Comparison of ENCODE assay signal across 8 mouse cellular contexts in the genomic region with DNA sequence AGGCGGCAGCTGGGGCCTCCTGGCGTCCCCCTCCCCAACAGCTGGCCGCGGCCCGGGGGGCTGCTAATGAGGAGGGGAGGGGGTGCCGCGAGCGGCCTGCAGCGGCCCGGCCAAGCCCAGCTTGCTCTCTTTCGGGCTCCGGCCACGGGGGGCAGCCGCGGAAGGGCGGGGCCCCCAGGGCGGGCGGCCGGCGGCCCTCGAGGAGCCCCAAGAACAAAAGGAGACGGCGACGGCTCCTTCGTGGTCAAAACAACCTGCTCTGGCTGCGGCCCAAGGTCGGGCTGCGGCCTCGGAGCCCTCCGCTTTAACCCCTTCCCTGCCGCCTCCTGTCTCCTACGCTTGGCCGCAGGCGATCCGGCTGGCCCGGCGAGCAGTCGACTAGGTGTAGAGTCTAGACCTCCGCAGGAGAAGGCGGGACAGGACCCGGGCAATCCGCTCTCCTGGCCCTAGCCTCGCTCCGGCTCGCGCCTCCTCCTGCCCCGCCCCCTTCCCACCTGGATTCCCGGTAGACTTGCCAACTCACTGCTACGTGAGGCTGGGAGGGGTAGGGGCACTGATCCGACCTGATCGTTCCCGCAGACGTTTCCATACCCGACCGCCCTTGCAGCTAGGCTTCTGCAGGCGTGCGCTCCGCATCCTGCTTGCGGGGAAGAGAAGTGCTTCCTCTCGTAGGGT. TPM values are rescaled to one million over a fixed set of nuclear protein-coding genes. Genes with fewer than 3 reads are reported as not detected.
A peak's percentile ranks its signal among the peaks of the same experiment; 100 is the strongest.
DNase-seq lines count a peak whose midpoint lies in the region; ATAC-seq lines count a peak whose summit lies in the region.

No protein-coding gene starts in this region.

- intact Hi-C loops in left cerebral cortex, postnatal 14 days (cut with DNase I): loop anchor here (5.0 kb wide), 1 partner anchor 65 kb away; no protein-coding TSS in a partner anchor

- H3K4me3 ChIP-seq in macrophage (ENCODE audit: inconsistent target): peak overlapping the region; percentile 44

- H3K79me2 ChIP-seq in macrophage (ENCODE audit: inconsistent target): peaks cover 52% of the 10 kb centered on the region

- peak; percentile 90 for DNase-seq in cerebellum, adult 9-11 months
- peak; percentile 66 to 71 for DNase-seq in frontal cortex, postnatal 10 days (ENCODE audit: low spot score in 2 of 2)
- DNase-seq in left cerebral cortex, postnatal 14 days (ENCODE audit: low spot score in 2 of 2): peak; percentile 64 to 69
- DNase-seq in skeletal muscle tissue, adult 2 months (ENCODE audit: low read depth, low spot score): peak; percentile 56

- H3K36me3 ChIP-seq in macrophage (ENCODE audit: inconsistent target): no peaks in the 10 kb centered on the region

- 2% methylated on average over 56 of the region's 60 CpGs for WGBS in macrophage (ENCODE audit: missing documents)

- no peak overlapping the region for H3K27ac ChIP-seq in macrophage

- ATAC-seq in activated CD4-positive, CD25-positive, alpha-beta regulatory T cell, adult 4 months: peak; percentile 47
- peak; percentile 39 for ATAC-seq in inflammation-experienced regulatory T-cells, adult 6 months
- no peak for ATAC-seq in megakaryocyte-erythroid progenitor cell, adult 5-6 weeks (replicated peaks; ENCODE audit: low FRiP score, low TSS enrichment, poor library complexity, severe bottlenecking)

RNA-seq across cellular contexts. Expression of a gene that starts 2.1 kb away (rescaled TPM):
- 1 to 10 TPM in 1 of 2 experiments, under 1 TPM in 1; 0.68 to 1.1 TPM for polyA plus RNA-seq in activated CD4-positive, CD25-positive, alpha-beta regulatory T cell, adult 4 months (2017; shearing (Covaris generic))
- 1 to 10 TPM; 1.4 to 2.1 (median 2.1) TPM for polyA plus RNA-seq in inflammation-experienced regulatory T-cells, adult 6 months (2017; shearing (Covaris generic))
- 10 to 100 TPM; 41.9 to 42.8 TPM for total RNA-seq in left cerebral cortex, postnatal 14 days (2021)
- 10 to 100 TPM in 12 of 26 experiments, 1 to 10 TPM in 14; 2.3 to 61.6 (median 9.1) TPM for total RNA-seq in macrophage (2018; cell fraction: chromatin; rRNA removed)
- total RNA-seq in macrophage (2018; cell fraction: cytosol; rRNA removed): 10 to 100 TPM in 12 of 26 experiments, 1 to 10 TPM in 14; 2.9 to 35.1 (median 6.4) TPM
- 10 to 100 TPM in 15 of 26 experiments, 1 to 10 TPM in 11; 5.4 to 78.2 (median 13.6) TPM for total RNA-seq in macrophage (2018; cell fraction: nucleus; rRNA removed)
- 10.0 to 24.1 TPM (median 11.9 TPM) in 3 replicates for polyA plus RNA-seq in macrophage (2018)
- total RNA-seq in megakaryocyte-erythroid progenitor cell, adult 5-6 weeks (2014; fragmentation: Nextera tagmentation): 0.39 and 0.99 TPM in 2 replicates
- total RNA-seq in megakaryocyte-erythroid progenitor cell, adult 5-6 weeks (2017): 0.11 TPM in 1 of 2 replicates, not detected in the other

RNA-seq across cellular contexts. Expression of a gene that starts 41.7 kb away (rescaled TPM):
- 10 to 100 TPM; 21.9 to 30.3 TPM for polyA plus RNA-seq in activated CD4-positive, CD25-positive, alpha-beta regulatory T cell, adult 4 months (2017; shearing (Covaris generic))
- polyA plus RNA-seq in inflammation-experienced regulatory T-cells, adult 6 months (2017; shearing (Covaris generic)): 10 to 100 TPM; 13.3 to 48.6 (median 38.5) TPM
- 10 to 100 TPM in 1 of 2 experiments, 1 to 10 TPM in 1; 9.9 to 11.9 TPM for total RNA-seq in left cerebral cortex, postnatal 14 days (2021)
- total RNA-seq in macrophage (2018; cell fraction: chromatin; rRNA removed): 10 to 100 TPM in 10 of 26 experiments, 1 to 10 TPM in 16; 1.4 to 33.0 (median 8.3) TPM
- 1 to 10 TPM in 25 of 26 experiments, under 1 TPM in 1; 0.91 to 8.3 (median 2.7) TPM for total RNA-seq in macrophage (2018; cell fraction: cytosol; rRNA removed)
- 10 to 100 TPM in 8 of 26 experiments, 1 to 10 TPM in 18; 1.2 to 27.8 (median 4.8) TPM for total RNA-seq in macrophage (2018; cell fraction: nucleus; rRNA removed)
- polyA plus RNA-seq in macrophage (2018): 1.2 to 5.5 TPM (median 4.3 TPM) in 3 replicates
- total RNA-seq in megakaryocyte-erythroid progenitor cell, adult 5-6 weeks (2014; fragmentation: Nextera tagmentation): 6.8 and 9.9 TPM in 2 replicates
- total RNA-seq in megakaryocyte-erythroid progenitor cell, adult 5-6 weeks (2017): 2.5 and 4.4 TPM in 2 replicates
